Mouse (Mus musculus): ENCODE results near the gene Ctsll3. TPM values are rescaled to one million over a fixed set of nuclear protein-coding genes. Genes with fewer than 3 reads are reported as not detected.

The Ctsll3 gene
- total RNA-seq, 2 experiments from 2014 or later: not detected

- intact Hi-C loops (cut with DNase I): loop anchor here (10.0 kb wide), 1 partner anchor 214 kb away; no protein-coding TSS in a partner anchor
- no peak for DNase-seq
Observed at GRCm38 (mm10) chr13:60750930-60751329, 51.7 kb downstream of the Ctsll3 start.

GRCm38 (mm10) chr13:60748556-60748955 lies 54.1 kb downstream of the Ctsll3 start:
- DNase-seq: no peak
- intact Hi-C loops (cut with DNase I): no loop called here

Other genes with a start within 250 kb of the Ctsll3 start
- 10 to 100 TPM; 22.2 to 35.8 TPM for gene Dapk1, start 200.9 kb downstream of the Ctsll3 start, total RNA-seq (2021)
- gene BC051665, start 16.5 kb downstream of the Ctsll3 start, total RNA-seq (2021): not detected
- 1 to 10 TPM in 1 of 2 experiments, under 1 TPM in 1; 0.86 to 1.3 TPM for gene 4930486L24Rik, start 61.6 kb upstream of the Ctsll3 start, total RNA-seq (2021)
- under 1 TPM; 0.60 to 0.94 TPM for gene Gm49392, start 94.0 kb upstream of the Ctsll3 start, total RNA-seq (2021)
- 1 to 10 TPM; 4.1 to 7.3 TPM for gene Ctla2b, start 94.6 kb upstream of the Ctsll3 start, total RNA-seq (2021)
- gene Tpbpb, start 102.0 kb upstream of the Ctsll3 start, total RNA-seq (2021): not detected
- not detected for gene Gm49393, start 132.7 kb upstream of the Ctsll3 start, total RNA-seq (2021)
- 1 to 10 TPM; 3.8 to 4.7 TPM for gene Gm49391, start 133.7 kb upstream of the Ctsll3 start, total RNA-seq (2021)
- 10 to 100 TPM; 85.2 to 98.6 TPM for gene Ctla2a, start 133.8 kb upstream of the Ctsll3 start, total RNA-seq (2021)
- gene Tpbpa, start 139.1 kb upstream of the Ctsll3 start, total RNA-seq (2021): not detected
- not detected for gene Ctsj, start 203.1 kb upstream of the Ctsll3 start, total RNA-seq (2021)
- not detected for gene Ctsq, start 237.8 kb upstream of the Ctsll3 start, total RNA-seq (2021)